Mouse (Mus musculus) natural killer cell, adult 2 months (primary cell): ENCODE data around the gene Rft1.

Experiments
- DNase-seq, 2 experiments: peaks; one replicate each; pipeline ENCODE4 v3.0.0; 2022; ENCODE audit warnings: low spot score in 2 of 2

Rft1 gene

GRCm38 (mm10) chr14:30731896-30732295 is 77.7 kb downstream of the Rft1 start:
- no peak for DNase-seq

GRCm38 (mm10) chr14:30734665-30735064 is 80.5 kb downstream of the Rft1 start:
- no peak for DNase-seq

GRCm38 (mm10) chr14:30735810-30736209 is 81.7 kb downstream of the Rft1 start:
- no peak for DNase-seq

GRCm38 (mm10) chr14:30736413-30736812 is 82.3 kb downstream of the Rft1 start:
- DNase-seq, result no peak
